Mouse (Mus musculus) monocyte, adult 2 months (primary cell): Measurements from ENCODE around the gene Gda.

Experiments used
- DNase-seq, 2 experiments: peaks; one replicate each; pipeline ENCODE4 v3.0.0; 2022; ENCODE audit warnings: low spot score in 2 of 2, low read depth in 1 of 2

Gene Gda

DNA sequence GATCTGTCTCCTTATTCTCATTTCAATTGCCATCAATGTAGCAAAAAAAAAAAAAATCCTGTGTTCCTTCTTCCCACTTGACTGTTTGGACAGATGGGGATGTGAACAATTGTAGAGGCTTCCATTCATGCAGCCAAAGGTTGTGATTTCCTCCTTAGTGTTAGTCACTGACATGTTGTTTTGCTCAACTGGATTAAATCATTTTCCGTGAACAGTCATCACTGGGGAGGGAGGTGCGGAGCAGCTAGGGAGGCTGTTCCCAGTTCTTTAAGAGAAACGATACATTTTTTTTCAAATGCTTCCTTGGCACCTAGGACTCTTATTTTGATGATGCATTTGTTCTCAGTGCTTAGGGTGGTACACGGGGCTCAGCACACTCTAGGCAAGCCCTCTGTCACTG, 15.8 kb downstream of the Gda start:
- DNase-seq: no peak

DNA sequence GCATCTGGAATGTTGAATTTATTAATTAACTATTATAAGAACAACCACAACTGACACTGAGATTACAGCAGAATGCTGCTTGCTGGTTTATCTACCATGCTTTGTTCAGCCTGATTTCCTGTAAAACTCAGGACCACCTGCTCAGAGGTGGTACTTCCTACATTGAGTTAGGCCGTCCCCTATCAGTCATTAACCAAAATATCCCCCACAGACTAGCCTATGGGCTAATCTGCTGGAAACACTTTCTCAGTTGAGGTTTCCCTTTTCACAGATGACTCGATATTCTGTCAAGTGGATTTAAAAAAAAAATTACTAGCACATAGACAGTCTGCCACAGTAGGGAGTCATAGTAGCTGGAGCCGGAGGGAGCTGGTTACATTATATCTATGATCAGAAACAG, 31.5 kb downstream of the Gda start:
- DNase-seq: no peak

DNA sequence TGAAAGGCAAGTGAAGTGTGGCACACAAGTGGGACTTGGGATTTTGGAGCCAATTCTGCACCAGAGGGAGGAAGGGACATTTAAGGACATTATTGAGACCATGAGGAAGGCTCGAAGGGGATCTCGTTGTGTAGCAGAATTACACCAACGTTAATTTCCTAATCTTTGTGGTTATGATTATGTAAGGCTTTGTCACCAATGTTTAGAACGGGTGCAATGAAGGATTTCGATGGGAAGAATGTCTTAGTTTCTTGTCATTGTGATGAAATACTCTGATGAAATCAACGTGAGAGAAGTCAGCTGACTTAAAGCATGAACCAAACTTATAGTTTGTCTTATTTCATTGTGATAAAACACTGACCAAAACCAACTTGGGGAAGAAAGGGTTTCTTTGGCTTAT, 32.4 kb downstream of the Gda start:
- peak; percentile 21 to 39 for DNase-seq

DNA sequence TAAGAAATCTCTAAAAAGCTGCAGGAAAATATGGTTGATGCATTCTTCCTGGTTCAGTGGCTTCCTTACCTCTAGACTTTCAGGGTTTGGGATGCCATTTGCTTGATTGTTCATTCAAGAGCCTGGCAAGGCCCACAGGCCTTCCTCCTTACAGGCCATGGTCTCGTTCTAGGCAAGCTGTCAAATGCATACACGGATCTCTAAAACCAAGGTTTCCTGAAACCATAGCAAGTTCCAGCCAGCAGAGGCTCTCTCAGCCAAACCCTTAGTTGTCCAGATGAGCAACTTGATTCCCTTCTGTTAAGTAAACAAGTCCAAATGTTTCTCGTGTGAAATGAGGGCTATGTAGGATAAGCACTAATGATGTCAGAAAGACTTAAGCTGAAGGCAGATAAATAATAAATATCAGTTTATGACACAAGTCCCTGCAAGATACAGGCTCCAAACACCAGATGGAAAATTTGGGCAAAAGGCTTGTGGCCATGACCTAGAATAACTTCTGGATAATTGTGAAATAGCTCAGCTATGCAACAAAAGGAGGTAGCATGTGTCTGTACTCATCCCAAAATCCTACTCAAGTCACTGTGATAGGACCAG, 34.0 kb downstream of the Gda start:
- no peak for DNase-seq

DNA sequence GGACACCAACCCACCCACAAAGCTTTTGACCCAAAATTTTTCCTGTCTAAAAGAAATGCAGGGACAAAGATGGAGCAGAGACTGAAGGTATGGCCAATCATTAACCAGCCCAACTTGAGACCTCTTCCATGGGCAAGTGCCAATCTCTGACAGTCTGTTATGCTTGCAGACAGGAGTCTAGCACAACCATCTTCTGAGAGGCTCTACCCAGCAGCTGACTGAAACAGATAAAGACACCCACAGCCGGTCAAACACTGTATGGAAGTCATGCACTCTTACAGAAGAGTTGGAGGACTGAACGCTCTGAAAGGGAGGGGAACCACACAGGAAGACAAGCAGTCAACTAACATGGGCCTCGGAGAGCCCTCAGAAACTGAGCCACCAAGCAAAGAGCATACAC, 36.7 kb downstream of the Gda start:
- DNase-seq: no peak

DNA sequence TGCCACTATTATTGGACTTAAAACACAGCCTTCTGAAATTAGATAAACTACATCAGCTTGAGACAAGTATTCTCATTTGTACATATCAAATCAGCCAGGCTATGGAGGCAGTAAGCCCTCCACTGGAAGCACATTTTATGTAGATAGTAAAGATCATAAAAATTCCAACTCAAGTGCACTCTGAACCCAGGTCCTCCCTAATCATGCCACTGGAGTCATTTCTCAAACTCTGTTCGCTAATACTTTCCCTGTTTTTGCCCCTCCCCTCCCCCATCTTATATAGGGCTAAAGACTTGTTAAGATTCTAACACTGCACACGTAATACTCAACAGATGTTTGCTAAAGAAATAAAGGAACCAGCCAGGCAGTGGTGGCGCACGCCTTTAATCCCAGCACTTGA, 39.9 kb downstream of the Gda start:
- no peak for DNase-seq

DNA sequence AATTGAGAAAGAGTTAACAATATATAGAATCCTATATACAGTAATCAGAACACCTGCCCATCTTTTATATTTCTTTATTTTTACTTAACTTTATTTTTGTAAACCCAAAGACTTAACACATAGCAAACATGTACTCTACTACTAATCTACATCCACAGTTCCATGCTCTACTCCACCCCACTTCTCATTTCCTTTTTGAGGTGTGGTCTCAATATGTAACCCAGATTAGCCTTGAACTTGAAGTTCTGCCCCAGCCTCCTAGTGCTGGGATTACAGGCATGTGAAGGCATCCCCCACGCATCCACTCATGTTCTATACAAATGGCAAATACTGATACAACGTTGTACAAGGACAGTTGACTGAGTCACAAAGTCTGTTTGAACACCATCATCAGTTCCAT, 40.4 kb downstream of the Gda start:
- no peak for DNase-seq

DNA sequence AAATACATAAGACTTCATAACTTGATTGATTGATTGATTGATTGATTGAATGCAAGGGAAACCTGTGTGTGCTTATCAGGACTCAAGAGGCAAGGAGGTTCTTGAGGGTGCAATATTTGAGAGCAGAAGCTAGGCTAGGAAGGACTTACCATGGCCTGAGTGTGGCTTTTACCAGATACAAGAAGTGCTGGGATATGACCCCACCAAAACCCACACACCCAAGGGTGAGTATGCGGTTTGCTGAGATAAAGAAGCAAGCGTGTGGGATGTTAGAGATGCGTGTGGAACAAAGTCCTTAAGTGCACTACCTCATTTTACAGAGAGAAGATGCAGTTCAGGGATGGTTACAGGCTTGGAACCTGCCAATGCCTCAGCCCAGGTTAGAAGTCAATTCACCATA, 41.0 kb downstream of the Gda start:
- no peak for DNase-seq

DNA sequence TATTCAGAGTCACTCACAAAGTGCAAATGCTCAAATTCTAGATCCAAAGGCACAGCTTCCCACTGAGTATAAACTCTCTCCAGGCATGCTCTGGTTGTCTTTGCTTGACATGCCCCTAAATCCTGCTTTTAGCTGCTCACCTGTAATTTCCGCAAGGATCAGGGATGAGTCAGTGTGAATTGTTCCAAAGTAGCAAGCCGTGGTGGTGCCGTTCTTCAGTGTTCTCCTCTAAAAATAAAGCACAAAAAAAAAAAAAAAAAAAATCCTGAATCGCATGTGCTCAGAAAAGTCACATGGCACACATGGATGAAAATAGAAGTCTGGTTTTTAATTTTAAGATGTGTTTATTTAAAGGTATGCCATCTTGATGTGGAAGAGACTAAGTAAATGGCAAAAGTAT, 47.9 kb downstream of the Gda start:
- DNase-seq: no peak

DNA sequence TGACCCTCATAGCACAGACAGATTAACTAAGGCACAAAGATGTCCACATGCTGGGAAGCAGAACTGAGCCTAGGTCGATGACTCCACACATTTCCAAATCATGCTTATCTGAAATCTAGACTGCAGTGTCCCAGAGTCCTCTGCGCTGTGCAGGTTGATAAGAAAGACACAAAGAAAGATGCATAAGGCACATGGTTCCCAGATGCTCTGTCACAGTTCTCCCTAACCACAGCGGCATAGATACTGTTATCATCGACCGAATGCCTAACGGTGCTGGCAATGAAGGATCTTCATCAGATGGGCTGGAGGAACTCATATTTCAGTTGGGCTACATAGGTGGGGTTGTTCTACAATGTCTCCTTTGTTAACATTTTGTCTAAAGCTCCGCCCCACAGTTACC, 49.5 kb downstream of the Gda start:
- no peak for DNase-seq

DNA sequence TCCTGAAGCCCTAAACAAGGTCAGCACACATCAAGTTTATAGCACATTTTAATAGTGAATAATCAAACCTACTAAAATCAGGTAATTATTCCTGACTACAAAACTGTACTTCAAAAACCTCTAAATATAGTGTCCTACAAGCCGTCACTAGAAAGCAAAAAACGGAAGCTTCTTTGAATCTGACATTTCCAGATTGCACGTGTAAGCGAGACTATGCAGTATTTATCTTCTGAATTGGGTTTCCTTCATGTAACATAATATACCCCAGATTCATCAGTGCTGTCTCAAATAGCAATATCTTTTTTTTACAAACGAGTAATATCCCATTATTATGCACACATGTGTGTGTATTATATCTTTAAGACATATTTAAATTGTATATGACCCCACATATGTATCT, 54.8 kb downstream of the Gda start:
- no peak for DNase-seq

DNA sequence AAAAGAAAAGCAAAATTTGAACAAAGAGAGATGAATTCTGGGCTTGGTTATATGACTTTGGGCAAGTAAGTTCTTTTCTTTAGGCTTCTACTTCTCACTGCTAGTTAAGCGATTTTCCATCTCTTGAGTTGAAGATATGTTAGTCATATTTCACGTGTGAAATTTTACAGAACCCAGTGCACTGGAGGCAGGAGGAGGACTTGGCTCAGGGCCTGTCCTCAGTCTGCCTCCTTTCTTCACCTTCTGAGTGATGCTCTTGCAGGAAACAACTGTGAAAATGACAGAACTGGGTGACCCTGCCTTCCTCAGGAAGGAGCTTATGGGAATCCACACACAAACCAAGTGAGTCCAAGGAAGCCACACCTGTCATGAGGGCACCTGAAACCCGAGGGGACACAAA, 57.9 kb downstream of the Gda start:
- no peak for DNase-seq

DNA sequence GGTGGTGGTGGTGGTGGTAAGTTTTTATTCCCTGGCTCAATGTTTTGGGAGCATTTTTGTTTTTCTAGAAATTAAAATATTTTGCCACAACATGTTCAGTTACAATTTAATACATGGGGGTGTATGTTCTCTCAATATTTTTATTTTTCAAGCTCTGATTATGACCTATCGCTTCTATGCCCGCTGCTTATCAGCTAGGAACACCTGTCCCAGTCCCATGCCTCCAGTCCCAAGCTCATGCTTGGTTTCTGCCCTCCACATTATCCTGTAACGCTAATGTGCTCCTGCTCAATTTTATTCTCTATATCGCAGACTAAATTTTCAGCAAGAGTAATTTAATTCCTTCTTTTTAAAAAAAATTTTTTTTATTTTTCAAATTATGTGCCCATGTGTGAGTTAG, 64.1 kb downstream of the Gda start:
- no peak for DNase-seq

DNA sequence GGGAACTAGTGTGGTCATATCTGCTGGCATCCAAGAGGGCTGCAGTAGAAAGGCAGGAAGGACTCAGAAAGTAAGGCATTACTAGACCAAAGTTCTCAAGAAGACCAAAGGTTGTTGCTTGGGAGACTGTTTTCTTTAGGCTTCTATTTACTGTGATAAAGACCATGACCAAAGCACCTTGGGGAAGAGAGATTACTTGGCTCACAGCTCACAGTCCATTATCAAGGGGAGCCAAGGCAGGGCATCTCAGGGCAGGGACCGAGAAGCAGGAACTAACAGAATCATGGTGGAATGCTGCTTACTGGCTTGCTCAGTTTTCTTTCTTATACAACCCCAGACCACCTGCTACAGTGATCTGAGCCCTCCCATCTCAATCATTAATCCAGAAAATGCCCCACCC, 65.9 kb downstream of the Gda start:
- no peak for DNase-seq

DNA sequence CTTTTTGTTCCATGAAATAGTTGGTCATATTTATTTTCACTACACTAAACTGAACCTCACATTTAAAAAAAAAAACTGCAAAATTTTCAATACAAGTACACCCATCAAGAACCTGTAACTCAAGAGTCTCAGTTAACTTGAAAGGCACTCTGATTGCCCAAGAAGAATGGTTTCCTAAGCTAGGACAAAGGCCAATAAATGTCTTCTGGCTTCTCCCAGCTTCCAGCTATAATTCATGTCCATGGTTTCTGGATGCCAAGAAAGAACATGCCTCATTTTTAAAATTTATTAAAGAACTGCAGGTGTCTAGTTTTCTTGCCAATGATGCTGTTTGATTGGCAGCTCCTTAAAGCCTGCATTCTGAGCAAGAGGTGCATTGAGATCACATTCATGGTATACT, 75.3 kb downstream of the Gda start:
- no peak for DNase-seq

DNA sequence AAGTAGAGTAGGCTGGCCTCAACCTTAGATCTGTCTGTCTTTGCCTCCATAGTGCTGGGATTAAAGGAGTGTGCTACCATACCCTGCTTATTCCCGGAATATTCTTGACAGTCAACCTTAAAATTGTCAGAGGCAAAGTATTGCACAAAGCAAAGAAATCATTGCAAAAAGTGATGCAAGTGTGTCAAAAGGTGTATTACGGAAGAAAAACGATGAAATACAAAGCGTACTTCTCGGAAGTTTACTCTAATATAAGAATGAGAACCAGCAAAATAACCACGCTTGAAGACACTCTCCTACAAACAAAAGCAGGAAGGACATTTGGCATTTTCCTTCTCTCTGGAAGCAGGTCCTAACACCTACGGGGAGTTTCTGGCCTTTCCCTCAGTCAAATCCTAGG, 76.9 kb downstream of the Gda start:
- no peak for DNase-seq

DNA sequence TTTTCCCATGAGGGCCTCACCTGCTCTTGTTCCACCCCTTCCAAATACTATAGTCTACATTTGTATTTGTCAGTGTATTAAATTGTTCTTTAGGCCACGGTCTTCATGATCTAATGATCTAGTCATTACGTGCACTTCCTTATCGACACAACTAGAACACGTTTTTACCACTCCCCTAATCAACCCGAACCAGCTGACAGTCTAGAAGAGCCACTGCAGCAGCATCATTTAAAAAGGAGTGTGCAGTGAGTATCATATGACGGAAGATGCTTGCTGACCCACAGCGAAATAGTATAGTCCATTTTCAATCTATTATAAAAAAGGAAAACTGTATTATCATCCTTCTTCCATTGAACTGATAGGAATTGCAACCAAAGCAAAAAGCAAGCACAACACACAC, 82.3 kb downstream of the Gda start:
- DNase-seq: no peak

DNA sequence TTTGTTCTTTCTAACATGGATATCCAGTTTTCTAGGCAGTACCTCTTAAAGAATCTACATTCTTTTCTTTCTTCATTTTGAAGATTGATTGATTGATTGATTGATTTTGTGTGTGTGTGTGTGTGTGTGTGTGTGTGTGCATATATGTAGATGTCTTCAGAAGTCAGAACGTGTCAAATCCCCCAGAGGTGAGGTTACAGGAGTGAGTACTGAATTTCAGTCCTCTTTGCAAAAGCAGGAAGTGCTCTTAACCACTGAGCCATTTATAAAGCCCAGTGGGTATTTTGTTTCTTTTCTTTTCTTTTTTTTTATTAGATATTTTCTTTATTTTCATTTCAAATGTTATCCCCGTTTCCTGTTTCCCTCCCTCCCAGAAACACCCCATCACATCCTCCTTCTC, 86.4 kb downstream of the Gda start:
- DNase-seq: no peak

DNA sequence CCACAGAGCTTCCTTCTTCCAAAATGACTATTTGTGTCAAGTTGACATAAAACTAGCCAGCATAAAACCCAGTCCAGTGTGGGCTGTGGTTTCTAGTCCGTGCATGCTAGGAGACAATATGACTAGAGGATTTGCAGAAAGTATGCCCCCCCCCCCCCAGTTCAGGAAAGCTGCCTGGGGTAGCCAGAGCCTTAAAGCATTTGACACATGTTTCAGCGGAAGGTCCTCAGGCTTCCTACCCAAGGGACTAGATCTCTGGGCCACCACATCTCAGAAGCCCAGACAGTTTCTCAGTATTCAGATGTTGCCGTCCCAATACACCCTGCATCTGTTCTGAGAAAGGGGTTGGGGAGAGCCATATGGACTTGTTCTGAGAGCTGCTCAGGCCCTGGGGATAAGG, 89.0 kb downstream of the Gda start:
- no peak for DNase-seq

DNA sequence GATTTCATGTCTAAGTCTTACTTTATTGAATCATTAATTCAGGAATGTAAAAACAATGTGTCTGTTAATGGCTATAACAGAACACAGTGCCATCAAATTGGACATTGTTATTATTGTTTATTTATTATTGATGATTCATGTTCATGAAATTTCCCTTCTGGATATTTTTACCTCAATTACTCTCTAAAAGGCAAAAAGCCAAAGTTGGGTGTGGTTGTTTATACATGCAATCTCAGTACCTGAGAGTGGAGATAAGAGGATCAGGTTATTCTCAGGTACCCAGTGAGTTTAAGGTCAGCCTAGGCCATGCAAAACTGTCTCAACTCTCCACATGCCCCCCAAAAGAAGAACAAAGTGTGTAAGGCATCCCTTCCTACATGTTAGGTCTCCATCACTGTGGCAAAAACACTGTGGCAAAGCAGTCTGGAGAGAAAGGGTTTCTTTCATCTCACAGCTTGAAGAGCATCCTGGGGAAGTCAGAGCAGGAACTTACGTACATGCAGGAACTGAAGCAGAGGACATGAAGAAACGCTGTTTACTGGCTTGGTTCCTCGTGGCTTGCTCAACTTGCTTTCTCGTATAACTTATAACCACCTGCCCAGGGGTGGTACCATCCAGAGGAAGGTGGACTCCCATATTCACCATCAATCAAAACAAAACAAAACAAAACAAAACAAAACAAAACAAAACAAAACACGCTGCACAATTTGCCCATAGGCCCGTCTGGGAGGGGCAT, 89.6 kb downstream of the Gda start:
- peak in 1 of 2 experiments; percentile 10 for DNase-seq

DNA sequence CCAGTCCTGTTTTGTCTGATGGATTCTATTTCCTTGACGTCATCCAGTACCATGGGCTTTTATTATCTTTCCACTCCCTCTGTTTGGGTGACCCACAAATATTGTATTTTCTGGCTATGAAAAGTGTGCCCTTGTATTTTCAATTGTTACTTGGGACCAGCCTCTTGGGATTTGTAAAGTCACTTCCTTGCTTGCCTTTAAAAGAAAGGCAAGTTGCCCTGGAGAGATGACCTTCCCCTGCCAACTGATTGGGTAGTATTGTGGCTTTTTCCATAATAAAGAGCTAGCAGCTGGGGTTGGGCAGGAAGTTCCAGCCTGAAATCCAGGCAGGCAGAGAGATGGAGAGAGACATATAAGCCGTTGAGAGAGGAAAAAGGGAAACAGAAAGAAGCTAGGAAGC, 91.5 kb downstream of the Gda start:
- DNase-seq: no peak

DNA sequence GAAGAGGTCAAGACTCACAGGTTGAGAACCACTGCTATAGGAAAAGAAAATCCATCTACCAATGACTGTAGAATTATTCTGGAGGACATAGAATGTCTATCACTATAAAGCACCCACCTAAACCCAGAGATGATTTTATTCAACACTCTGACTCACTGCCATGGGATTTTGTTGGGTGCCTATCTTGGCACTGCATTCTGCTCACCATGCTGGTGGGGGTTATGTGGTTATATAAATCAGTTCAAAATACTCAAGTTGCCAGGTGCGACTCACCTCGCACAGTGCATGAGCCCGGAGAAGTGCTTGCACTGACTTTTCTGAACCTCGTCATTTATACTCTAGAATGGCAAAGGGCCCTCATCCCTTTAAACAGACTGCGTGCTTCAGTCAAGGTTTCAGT, 94.0 kb downstream of the Gda start:
- DNase-seq: no peak

DNA sequence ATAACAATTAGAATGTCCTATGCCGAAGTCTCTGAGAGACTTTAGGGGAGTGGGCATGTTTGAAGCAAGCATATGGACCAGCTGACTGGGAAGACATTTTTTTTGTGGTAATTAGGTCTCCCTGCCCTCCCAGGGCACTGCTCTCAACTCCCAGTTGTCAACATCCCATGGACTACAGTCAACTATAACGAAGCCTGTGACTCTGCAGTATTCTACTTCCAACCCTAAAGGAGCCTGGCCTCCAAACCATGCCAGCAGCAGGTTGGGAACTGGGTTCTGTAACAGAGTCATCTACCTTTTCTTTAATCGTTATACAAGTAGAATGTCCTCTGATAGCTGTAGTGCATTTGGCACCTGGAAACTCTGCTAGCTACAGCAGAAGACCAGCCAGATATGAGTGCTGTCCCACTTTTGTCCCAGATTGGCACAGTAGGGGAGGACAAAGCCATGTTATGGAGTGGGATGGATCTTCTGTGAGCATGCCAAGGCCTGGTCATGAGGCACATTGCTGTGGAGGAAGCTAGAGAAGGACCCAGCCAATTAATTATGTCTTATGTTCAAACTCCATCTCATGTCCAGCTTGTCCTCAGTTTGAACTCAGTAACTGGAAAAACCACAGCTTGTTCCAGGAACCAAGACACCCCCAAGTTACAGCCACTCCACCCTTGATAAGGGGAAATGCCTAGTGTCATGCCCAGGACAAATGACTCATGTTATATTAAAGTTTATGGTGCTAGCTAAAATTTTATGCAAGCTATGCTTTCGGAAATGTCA, 96.6 kb downstream of the Gda start:
- no peak for DNase-seq
